ENCODE assay signal across 12 mouse cellular contexts in genomic region chr9:116029076-116029475, GRCm38 (mm10).
"Had no signal": no experiment of that assay in that cellular context is flagged by ENCODE, and none has a peak within 500 bp of the region (broad histone marks: within the 10 kb centered on the region; RNA-seq: fewer than 3 reads in every experiment).

No protein-coding gene starts in this region.

- H3K9ac ChIP-seq: liver, embryonic 13.5 days; neural tube, embryonic 12.5 days; neural tube, embryonic 15.5 days had no signal

- H3K4me2 ChIP-seq: liver, embryonic 13.5 days; neural tube, embryonic 12.5 days; neural tube, embryonic 15.5 days had no signal

- H3K4me1 ChIP-seq: liver, embryonic 13.5 days; neural tube, embryonic 12.5 days; neural tube, embryonic 15.5 days had no signal

- DNase-seq: kidney, adult 18-20 months; kidney, adult 9 months; kidney, postnatal 14 days; kidney, postnatal 4 days; liver, embryonic 13.5 days; lung, adult 2 months; lung, postnatal 14 days; lung, postnatal 4 days; midbrain, embryonic 14.5 days; thymus, postnatal 25 days had no signal

- H3K4me3 ChIP-seq: liver, embryonic 13.5 days; neural tube, embryonic 12.5 days; neural tube, embryonic 15.5 days had no signal

- H3K9me3 ChIP-seq: liver, embryonic 13.5 days; neural tube, embryonic 12.5 days; neural tube, embryonic 15.5 days had no signal

- H3K27ac ChIP-seq: liver, embryonic 13.5 days; neural tube, embryonic 12.5 days; neural tube, embryonic 15.5 days had no signal

- H3K27me3 ChIP-seq: liver, embryonic 13.5 days; neural tube, embryonic 12.5 days; neural tube, embryonic 15.5 days had no signal

- H3K36me3 ChIP-seq: liver, embryonic 13.5 days; neural tube, embryonic 12.5 days; neural tube, embryonic 15.5 days had no signal
